Mouse (Mus musculus): ENCODE results near the gene Hist2h2bb. TPM values are rescaled to one million over a fixed set of nuclear protein-coding genes. Genes with fewer than 3 reads are reported as not detected.
"Not testable (repeated sequence)": the region's sequence is repeated elsewhere in the genome, so short reads cannot be mapped to it uniquely, and the experiment has no call there.

The Hist2h2bb gene
- polyA plus RNA-seq, 1 experiment, result 6.7 TPM

GRCm38 (mm10) chr3:96277428-96277799 is 7.9 kb downstream of the Hist2h2bb start:
- no peak for TF ChIP-seq POLR2A (IDR thresholded peaks at IDR 0.05; ENCODE audit: extremely low read depth, insufficient read depth, low read length)
- no peak for TF ChIP-seq CTCF (IDR thresholded peaks at IDR 0.05; ENCODE audit: extremely low read depth, insufficient read depth, low read length)
- Histone ChIP-seq H3K27ac (ENCODE audit: insufficient read depth, low read length) (no peak overlapping the region), H3K4me1 (ENCODE audit: control insufficient read depth, insufficient read depth, low read length) (no peaks in the 10 kb centered on the region), H3K4me3 (ENCODE audit: insufficient read depth, low read length) (peak overlapping the region; percentile 42)

GRCm38 (mm10) chr3:96277800-96278624 is 8.5 kb downstream of the Hist2h2bb start:
- peak; percentile 79 for TF ChIP-seq CTCF (IDR thresholded peaks at IDR 0.05; ENCODE audit: extremely low read depth, insufficient read depth, low read length)
- TF ChIP-seq POLR2A (IDR thresholded peaks at IDR 0.05; ENCODE audit: extremely low read depth, insufficient read depth, low read length), result peak; percentile 84
- H3K4me1 ChIP-seq (ENCODE audit: control insufficient read depth, insufficient read depth, low read length), result no peaks in the 10 kb centered on the region
- peak overlapping the region; percentile 42 for H3K4me3 ChIP-seq (ENCODE audit: insufficient read depth, low read length)
- H3K27ac ChIP-seq (ENCODE audit: insufficient read depth, low read length), result peak overlapping the region; percentile 16; the same call in 1 of the 2 replicates

DNA sequence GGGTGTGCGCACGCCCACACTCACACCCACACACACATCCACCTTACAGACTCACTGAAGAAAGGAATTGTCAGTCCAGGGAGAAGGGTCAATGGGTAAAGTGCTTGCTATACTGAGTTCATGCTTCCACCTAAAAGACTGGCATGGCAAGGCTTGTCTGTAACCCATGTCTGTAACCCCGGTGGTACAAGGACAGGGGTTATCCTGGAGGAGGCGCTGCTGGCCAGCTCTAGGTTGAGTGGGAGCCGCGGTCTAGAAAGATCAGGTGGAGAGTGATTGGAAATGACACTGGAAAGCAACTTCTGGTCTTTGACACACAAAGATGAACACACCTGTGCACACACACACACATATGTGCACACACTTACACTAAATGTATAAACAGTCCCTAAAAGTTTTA is 11.1 kb downstream of the Hist2h2bb start:
- TF ChIP-seq CTCF (IDR thresholded peaks at IDR 0.05; ENCODE audit: extremely low read depth, insufficient read depth, low read length), result no peak
- no peak for TF ChIP-seq POLR2A (IDR thresholded peaks at IDR 0.05; ENCODE audit: extremely low read depth, insufficient read depth, low read length)
- H3K27ac ChIP-seq (ENCODE audit: insufficient read depth, low read length), result no peak overlapping the region
- no peak overlapping the region for H3K4me3 ChIP-seq (ENCODE audit: insufficient read depth, low read length)
- H3K4me1 ChIP-seq (ENCODE audit: control insufficient read depth, insufficient read depth, low read length), result no peaks in the 10 kb centered on the region

- Histone ChIP-seq H3K4me1 (ENCODE audit: control insufficient read depth, insufficient read depth, low read length) (no peaks in the 10 kb centered on the region), H3K4me3 (ENCODE audit: insufficient read depth, low read length) (no peak overlapping the region), H3K27ac (ENCODE audit: insufficient read depth, low read length) (no peak overlapping the region)
- TF ChIP-seq POLR2A (IDR thresholded peaks at IDR 0.05; ENCODE audit: extremely low read depth, insufficient read depth, low read length), result no peak
- TF ChIP-seq CTCF (IDR thresholded peaks at IDR 0.05; ENCODE audit: extremely low read depth, insufficient read depth, low read length), result peak; percentile 64
Observed at GRCm38 (mm10) chr3:96284457-96284856, 14.9 kb downstream of the Hist2h2bb start.

DNA sequence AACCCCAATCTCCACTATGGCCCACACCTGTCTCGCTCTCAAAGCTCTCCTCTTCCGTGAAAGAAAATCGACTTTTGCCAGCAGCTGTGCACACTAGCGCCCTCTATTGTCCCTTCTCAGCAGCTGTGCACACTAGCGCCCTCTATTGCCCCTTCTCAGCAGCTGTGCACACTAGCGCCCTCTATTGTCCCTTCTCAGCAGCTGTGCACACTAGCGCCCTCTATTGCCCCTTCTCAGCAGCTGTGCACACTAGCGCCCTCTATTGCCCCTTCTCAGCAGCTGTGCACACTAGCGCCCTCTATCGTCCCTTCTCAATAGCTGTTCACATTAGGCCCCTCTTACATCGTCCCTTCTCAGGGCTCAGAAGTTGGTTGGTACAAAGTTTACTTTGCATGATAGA is 17.8 kb downstream of the Hist2h2bb start:
- H3K27ac ChIP-seq (ENCODE audit: insufficient read depth, low read length); H3K4me3 ChIP-seq (ENCODE audit: insufficient read depth, low read length); H3K4me1 ChIP-seq (ENCODE audit: control insufficient read depth, insufficient read depth, low read length): not testable (repeated sequence)
- TF ChIP-seq CTCF (IDR thresholded peaks at IDR 0.05; ENCODE audit: extremely low read depth, insufficient read depth, low read length), result peak; percentile 78

- no peak overlapping the region for H3K4me3 ChIP-seq (ENCODE audit: insufficient read depth, low read length)
- H3K4me1 ChIP-seq (ENCODE audit: control insufficient read depth, insufficient read depth, low read length), result no peaks in the 10 kb centered on the region
- H3K27ac ChIP-seq (ENCODE audit: insufficient read depth, low read length), result no peak overlapping the region
- TF ChIP-seq CTCF (IDR thresholded peaks at IDR 0.05; ENCODE audit: extremely low read depth, insufficient read depth, low read length) (no peak), POLR2A (IDR thresholded peaks at IDR 0.05; ENCODE audit: extremely low read depth, insufficient read depth, low read length) (no peak)
Observed at GRCm38 (mm10) chr3:96289201-96289600, 19.6 kb downstream of the Hist2h2bb start.

DNA sequence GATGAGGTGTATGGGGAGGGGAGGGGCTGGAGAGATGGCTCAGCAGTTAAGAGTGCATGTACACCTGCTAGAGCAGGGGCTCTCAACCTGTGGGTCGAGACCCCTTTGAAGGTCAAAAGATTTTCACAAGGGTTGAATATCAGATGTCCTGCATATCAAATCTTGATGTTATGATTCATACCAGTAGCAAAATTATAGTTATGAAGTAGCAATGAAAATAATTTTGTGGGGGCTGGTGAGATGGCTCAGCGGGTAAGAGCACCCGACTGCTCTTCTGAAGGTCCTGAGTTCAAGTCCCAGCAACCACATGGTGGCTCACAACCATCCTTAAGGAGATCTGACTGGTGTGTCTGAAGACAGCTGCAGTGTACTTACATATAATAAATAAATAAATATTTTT is 21.2 kb downstream of the Hist2h2bb start:
- H3K4me1 ChIP-seq (ENCODE audit: control insufficient read depth, insufficient read depth, low read length); H3K4me3 ChIP-seq (ENCODE audit: insufficient read depth, low read length): not testable (repeated sequence)

GRCm38 (mm10) chr3:96292641-96293040 is 23.1 kb downstream of the Hist2h2bb start:
- H3K4me3 ChIP-seq (ENCODE audit: insufficient read depth, low read length), result no peak overlapping the region; the same call in 1 of the 2 replicates
- no peaks in the 10 kb centered on the region for H3K4me1 ChIP-seq (ENCODE audit: control insufficient read depth, insufficient read depth, low read length)
- H3K27ac ChIP-seq (ENCODE audit: insufficient read depth, low read length), result no peak overlapping the region
- TF ChIP-seq CTCF (IDR thresholded peaks at IDR 0.05; ENCODE audit: extremely low read depth, insufficient read depth, low read length) (no peak), POLR2A (IDR thresholded peaks at IDR 0.05; ENCODE audit: extremely low read depth, insufficient read depth, low read length) (no peak)

More for the DNA sequence above, 21.2 kb downstream of the Hist2h2bb start:
- H3K27ac ChIP-seq (ENCODE audit: insufficient read depth, low read length), result not testable (repeated sequence)

GRCm38 (mm10) chr3:96293368-96293767 is 23.8 kb downstream of the Hist2h2bb start:
- H3K4me3 ChIP-seq (ENCODE audit: insufficient read depth, low read length), result peak overlapping the region; percentile 9; the same call in 1 of the 2 replicates
- peak overlapping the region; percentile 67 for H3K27ac ChIP-seq (ENCODE audit: insufficient read depth, low read length)
- H3K4me1 ChIP-seq (ENCODE audit: control insufficient read depth, insufficient read depth, low read length), result no peaks in the 10 kb centered on the region
- TF ChIP-seq CTCF (IDR thresholded peaks at IDR 0.05; ENCODE audit: extremely low read depth, insufficient read depth, low read length) (no peak), POLR2A (IDR thresholded peaks at IDR 0.05; ENCODE audit: extremely low read depth, insufficient read depth, low read length) (no peak)

GRCm38 (mm10) chr3:96293787-96294186 is 24.2 kb downstream of the Hist2h2bb start, which contains the start of gene Fcgr1:
Gene Fcgr1, minus strand, starts transcription at chr3:96293969.
- Histone ChIP-seq H3K4me3 (ENCODE audit: insufficient read depth, low read length) (peak within 1 kb of the TSS; percentile 9; the same call in 1 of the 2 replicates), H3K27ac (ENCODE audit: insufficient read depth, low read length) (peak within 1 kb of the TSS; percentile 67), H3K4me1 (ENCODE audit: control insufficient read depth, insufficient read depth, low read length) (no peaks in the 10 kb centered on the region)
- TF ChIP-seq CTCF (IDR thresholded peaks at IDR 0.05; ENCODE audit: extremely low read depth, insufficient read depth, low read length), result no peak
